Mouse (Mus musculus) midbrain, postnatal 0 days (tissue): ENCODE results near the gene Sipa1l1. TPM values are rescaled to one million over a fixed set of nuclear protein-coding genes. Genes with fewer than 3 reads are reported as not detected.

Source experiments
- ATAC-seq: fragments of 200-750 bp; cut with Nextera tagmentation; 2 replicates; pipeline ENCODE4 v1.8.0; 2017; ENCODE audit warnings: moderate number of reproducible peaks, mild to moderate bottlenecking, moderate TSS enrichment, moderate library complexity; ENCODE audit not compliant: low FRiP score
- DNase-seq: peaks from one replicate; pipeline ENCODE4 v3.0.0-alpha.2; 2015; ENCODE audit warnings: low spot score
- H3K27ac ChIP-seq: fragments of 300-500 bp; sonication (generic); 2 replicates; pipeline ENCODE4 v1.5.1; 2014; ENCODE audit warnings: low read depth, mild to moderate bottlenecking, low read length, mixed read lengths
- H3K27me3 ChIP-seq: fragments of 300-500 bp; sonication (generic); 2 replicates; pipeline ENCODE4 v1.6.1; 2014; ENCODE audit warnings: low read length, control low read depth, mixed read lengths; ENCODE audit not compliant: insufficient read depth
- H3K36me3 ChIP-seq: fragments of 300-500 bp; sonication (generic); 2 replicates; pipeline ENCODE4 v1.6.1; 2014; ENCODE audit warnings: low read length, control low read depth, mixed read lengths; ENCODE audit not compliant: insufficient read depth
- H3K4me1 ChIP-seq: fragments of 300-500 bp; sonication (generic); 2 replicates; pipeline ENCODE4 v1.6.1; 2014; ENCODE audit warnings: mild to moderate bottlenecking, control low read depth, antibody characterized with exemption, low read length, mixed read lengths; ENCODE audit not compliant: insufficient read depth
- H3K4me2 ChIP-seq: fragments of 300-500 bp; sonication (generic); 2 replicates; pipeline ENCODE4 v1.6.1; 2014; ENCODE audit warnings: low read depth, mild to moderate bottlenecking, low read length, mixed read lengths; ENCODE audit not compliant: poor library complexity, severe bottlenecking
- H3K4me3 ChIP-seq: fragments of 300-500 bp; sonication (generic); 2 replicates; pipeline ENCODE4 v1.5.1; 2014; ENCODE audit warnings: low read depth, mild to moderate bottlenecking, low read length, moderate library complexity
- H3K9ac ChIP-seq: fragments of 300-500 bp; sonication (generic); replicated peaks from 2 replicates; pipeline ENCODE4 v1.6.1; 2014; ENCODE audit warnings: mild to moderate bottlenecking, low read length, moderate library complexity, mixed read lengths; ENCODE audit not compliant: poor library complexity, severe bottlenecking
- H3K9me3 ChIP-seq: fragments of 300-500 bp; sonication (generic); 2 replicates; pipeline ENCODE4 v1.6.1; 2016; ENCODE audit warnings: low read length, control low read depth
- CTCF ChIP-seq: IDR thresholded peaks from 2 replicates; pipeline ENCODE4 v1.5.1; 2016; ENCODE audit warnings: antibody characterized with exemption, mild to moderate bottlenecking
- WGBS: fragments of 180-500 bp; shearing (Covaris S2); extraction: QIAGEN DNeasy Blood & Tissue Kit; methylation state at CpG from one replicate; pipeline ENCODE4 v1.1.7; 2014; 5-methylcytosine and 5-hydroxymethylcytosine counted together
- polyA plus RNA-seq: library from polyadenylated mRNA; unstranded; fragments of >200 nt; fragmentation: Nextera tagmentation; extraction: Ambion mirVana; gene quantifications from 2 replicates; pipeline ENCODE4 v1.2.1, GENCODE M21; 2015
- total RNA-seq: library from RNA; depleted of rRNA; stranded (reverse); fragments of >200 nt; gene quantifications from 2 replicates; pipeline ENCODE4 v1.2.3, GENCODE M21; 2014

The Sipa1l1 gene
- total and polyA plus RNA-seq, 2 experiments from 2014 or later = 7.1 to 22.2 TPM

DNA sequence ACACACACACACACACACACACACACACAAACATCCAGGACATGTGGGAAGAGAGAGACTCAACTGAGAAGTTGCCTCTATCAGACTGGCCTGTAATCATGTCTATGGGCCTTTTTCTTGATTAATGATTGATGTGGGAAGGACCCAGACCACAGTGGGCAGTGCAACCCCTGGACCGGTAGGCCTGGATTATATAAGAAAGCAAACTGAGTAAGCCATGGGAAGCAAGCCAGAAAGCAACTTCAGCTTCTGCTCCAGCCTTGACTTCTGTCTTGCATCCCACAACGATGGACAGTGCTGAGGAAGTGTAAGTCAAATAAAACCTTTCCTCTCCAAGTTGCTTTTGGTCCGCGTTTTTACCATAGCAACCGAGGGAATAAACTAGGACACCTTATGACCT is 298.1 kb downstream of the Sipa1l1 start:
- TF ChIP-seq CTCF = no peak
- Histone ChIP-seq H3K4me3 (no peak overlapping the region), H3K27ac (no peak overlapping the region), H3K9me3 (no peaks in the 10 kb centered on the region), H3K4me2 (no peak overlapping the region), H3K4me1 (no peaks in the 10 kb centered on the region), H3K27me3 (no peaks in the 10 kb centered on the region), H3K9ac (no peak overlapping the region), H3K36me3 (no peaks in the 10 kb centered on the region)
- ATAC-seq (no peak), DNase-seq (no peak)
- 84% methylated on average over 5 of the region's 5 CpGs for WGBS

DNA sequence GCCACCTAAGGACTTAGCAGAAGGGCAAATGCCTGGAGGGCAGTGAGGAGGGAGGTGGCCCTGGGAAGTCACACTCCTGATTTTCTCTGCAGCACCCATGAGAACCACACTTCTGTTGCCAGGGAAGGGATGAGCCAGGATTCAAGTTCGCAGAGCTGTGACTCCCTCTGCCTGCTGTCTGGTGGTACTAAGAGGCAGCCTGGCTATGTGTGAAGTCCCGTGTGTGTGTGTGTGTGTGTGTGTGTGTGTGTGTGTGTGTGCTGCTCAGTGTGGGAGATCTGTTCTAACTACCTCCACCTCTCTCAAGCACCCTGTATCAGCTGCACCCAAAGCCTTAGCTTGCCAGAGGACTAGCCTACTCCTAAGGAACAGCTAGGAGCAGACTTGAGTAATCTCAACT is 298.5 kb downstream of the Sipa1l1 start:
- ATAC-seq (no peak), DNase-seq (peak; percentile 67)
- Histone ChIP-seq H3K9me3 (no peaks in the 10 kb centered on the region), H3K4me2 (no peak overlapping the region), H3K27ac (no peak overlapping the region), H3K27me3 (no peaks in the 10 kb centered on the region), H3K4me1 (no peaks in the 10 kb centered on the region), H3K4me3 (no peak overlapping the region), H3K9ac (no peak overlapping the region), H3K36me3 (no peaks in the 10 kb centered on the region)
- TF ChIP-seq CTCF = peak; percentile 74
- WGBS = 83% methylated on average over 2 of the region's 2 CpGs

DNA sequence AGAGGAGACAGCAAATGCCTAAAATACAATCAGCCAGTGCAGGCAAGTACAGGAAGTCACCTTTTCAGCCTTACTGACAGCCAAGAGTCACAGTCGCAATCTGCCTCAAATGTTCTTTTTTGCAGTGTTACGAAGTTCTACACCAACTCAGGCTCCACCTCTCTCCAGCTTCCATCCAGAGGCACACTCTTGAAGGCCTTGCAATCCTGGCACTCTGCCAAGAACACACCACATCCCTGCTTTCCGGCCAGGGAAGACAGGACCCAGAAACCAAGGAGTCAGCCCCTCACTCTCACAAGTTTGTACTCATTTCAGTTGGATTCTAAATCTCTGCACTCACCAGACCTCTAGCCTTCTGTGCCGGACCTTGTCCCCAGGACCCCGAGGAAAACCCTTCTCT is 299.3 kb downstream of the Sipa1l1 start:
- Histone ChIP-seq H3K27me3 (no peaks in the 10 kb centered on the region), H3K9me3 (no peaks in the 10 kb centered on the region), H3K9ac (no peak overlapping the region), H3K36me3 (no peaks in the 10 kb centered on the region), H3K4me1 (no peaks in the 10 kb centered on the region), H3K4me2 (no peak overlapping the region), H3K4me3 (no peak overlapping the region), H3K27ac (no peak overlapping the region)
- ATAC-seq (no peak), DNase-seq (no peak)
- TF ChIP-seq CTCF = no peak
- 72% methylated on average over 5 of the region's 5 CpGs for WGBS

- H3K27ac ChIP-seq = peak overlapping the region; percentile 59; the same call in 1 of the 2 replicates
- H3K27me3 ChIP-seq = no peaks in the 10 kb centered on the region
- TF ChIP-seq CTCF = peak; percentile 97
- H3K9me3 ChIP-seq = no peaks in the 10 kb centered on the region
- H3K9ac ChIP-seq = peak overlapping the region; percentile 46; the same call in 1 of the 2 replicates
- 4% methylated on average over 12 of the region's 12 CpGs for WGBS
- peak overlapping the region; percentile 46 for H3K4me3 ChIP-seq
- DNase-seq (peak; percentile 93), ATAC-seq (peak; percentile 80)
- no peaks in the 10 kb centered on the region for H3K4me1 ChIP-seq
- H3K4me2 ChIP-seq = peak overlapping the region; percentile 92
- H3K36me3 ChIP-seq = no peaks in the 10 kb centered on the region
These were observed 300.7 kb downstream of the Sipa1l1 start for GRCm38 (mm10) chr12:82469706-82470361.

DNA sequence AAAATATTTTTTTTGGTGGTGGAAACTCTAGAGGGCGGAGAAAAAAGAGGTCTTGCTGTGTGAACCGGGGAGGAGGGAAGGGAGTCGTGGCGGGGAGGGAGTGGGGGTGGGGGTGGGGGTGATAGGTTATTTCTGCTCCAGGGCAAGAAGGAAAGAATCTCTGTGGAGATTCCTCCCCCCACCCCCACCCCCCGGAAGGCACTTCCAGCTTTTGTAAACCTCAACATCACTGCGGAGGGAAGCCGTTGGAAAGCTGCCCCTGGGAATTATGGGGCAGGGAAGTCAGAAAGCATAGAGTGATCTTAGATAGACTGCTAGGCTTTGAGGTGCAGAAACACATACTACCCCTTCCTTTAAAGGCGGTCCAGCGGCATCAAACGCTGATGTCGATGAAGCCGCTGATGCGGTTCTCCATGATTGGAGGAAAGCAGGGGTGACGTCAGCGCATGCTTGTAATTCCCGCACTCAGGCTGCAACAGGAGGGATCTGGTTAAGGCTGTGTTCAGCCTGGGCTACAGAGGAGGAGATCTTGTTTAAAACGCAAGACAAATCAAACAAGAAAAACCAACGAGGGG is 301.3 kb downstream of the Sipa1l1 start:
- WGBS = 2% methylated on average over 18 of the region's 18 CpGs
- Histone ChIP-seq H3K9me3 (no peaks in the 10 kb centered on the region), H3K4me3 (peak overlapping the region; percentile 46)

DNA sequence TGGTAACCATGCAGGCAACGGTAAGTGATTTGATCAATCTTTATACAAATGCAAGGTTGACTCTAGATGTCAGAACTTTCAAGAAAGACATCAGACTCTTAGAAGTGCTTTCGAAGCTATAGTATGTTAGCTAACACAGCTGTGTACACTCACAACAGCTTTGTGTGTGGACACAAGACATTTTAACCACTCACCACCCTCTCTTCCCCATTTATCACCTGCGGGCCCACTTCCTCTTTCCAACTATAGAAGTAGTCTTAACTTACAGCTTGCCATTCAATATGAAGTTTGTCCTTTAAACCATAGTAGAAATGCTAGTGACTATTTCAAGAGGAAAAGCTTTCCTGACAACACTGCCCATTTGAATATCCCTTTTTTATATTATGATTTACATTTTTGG is 303.7 kb downstream of the Sipa1l1 start:
- no peak for TF ChIP-seq CTCF
- no peak overlapping the region for H3K4me2 ChIP-seq
- no peak overlapping the region for H3K4me3 ChIP-seq
- no peaks in the 10 kb centered on the region for H3K36me3 ChIP-seq
- H3K9ac ChIP-seq = no peak overlapping the region
- no peak overlapping the region for H3K27ac ChIP-seq
- peaks cover 2% of the 10 kb centered on the region; the same call in 1 of the 2 replicates for H3K4me1 ChIP-seq
- no peaks in the 10 kb centered on the region for H3K9me3 ChIP-seq
- no peaks in the 10 kb centered on the region for H3K27me3 ChIP-seq
- ATAC-seq (no peak), DNase-seq (no peak)
- 75% methylated on average over 3 of the region's 3 CpGs for WGBS

More for the DNA sequence above, 301.3 kb downstream of the Sipa1l1 start:
- H3K9ac ChIP-seq = peak overlapping the region; percentile 46; the same call in 1 of the 2 replicates
- TF ChIP-seq CTCF = no peak
- peak overlapping the region; percentile 59 for H3K27ac ChIP-seq
- H3K27me3 ChIP-seq = no peaks in the 10 kb centered on the region
- DNase-seq (peak; percentile 94), ATAC-seq (peak; percentile 92)
- peak overlapping the region; percentile 92 for H3K4me2 ChIP-seq
- no peaks in the 10 kb centered on the region for H3K36me3 ChIP-seq
- H3K4me1 ChIP-seq = no peaks in the 10 kb centered on the region
